Mouse (Mus musculus) myocyte (in vitro differentiated cells): ENCODE measurements around the gene Prelid1. TPM values are rescaled to one million over a fixed set of nuclear protein-coding genes. Genes with fewer than 3 reads are reported as not detected.

Source experiments
- H3K27me3 ChIP-seq: one replicate; pipeline ENCODE4 v1.6.1; 2011; ENCODE audit not compliant: control insufficient read depth, insufficient read depth, insufficient read length
- H3K36me3 ChIP-seq: one replicate; pipeline ENCODE4 v1.6.1; 2011; ENCODE audit not compliant: control insufficient read depth, insufficient read depth
- H3K4me2 ChIP-seq: one replicate; pipeline ENCODE4 v1.6.1; 2011; ENCODE audit warnings: low read depth, control low read depth
- H3K4me3 ChIP-seq: one replicate; pipeline ENCODE4 v1.5.1; 2011; ENCODE audit warnings: mild to moderate bottlenecking, control low read depth, moderate library complexity
- H3K79me2 ChIP-seq: one replicate; pipeline ENCODE4 v1.6.1; 2011; ENCODE audit not compliant: control insufficient read depth, insufficient read depth
- H3ac ChIP-seq: one replicate; pipeline ENCODE4 v1.6.1; 2011; ENCODE audit not compliant: control insufficient read depth, insufficient read length
- CEBPB ChIP-seq: IDR thresholded peaks from 2 replicates; pipeline ENCODE4 v1.6.1; 2011; ENCODE audit warnings: mild to moderate bottlenecking, moderate library complexity; ENCODE audit not compliant: poor library complexity, insufficient read depth, severe bottlenecking
- E2F4 ChIP-seq: IDR thresholded peaks from one replicate; pipeline ENCODE4 v1.6.1; 2011; ENCODE audit warnings: mild to moderate bottlenecking, control low read depth, moderate library complexity; ENCODE audit not compliant: insufficient read depth
- MAX ChIP-seq: IDR thresholded peaks from one replicate; pipeline ENCODE4 v1.6.1; 2011; ENCODE audit warnings: low read depth, mild to moderate bottlenecking, control low read depth
- MYOD1 ChIP-seq, 3 experiments: IDR thresholded peaks; one replicate each; pipeline ENCODE4 v1.6.1; 2011; ENCODE audit warnings: control low read depth in 2 of 3, low read depth in 2 of 3, mild to moderate bottlenecking in 2 of 3, moderate library complexity in 1 of 3; ENCODE audit not compliant: insufficient read length in 2 of 3, control insufficient read depth in 1 of 3
- MYOG ChIP-seq, 3 experiments: IDR thresholded peaks; one replicate each; pipeline ENCODE4 v1.6.1; 2011; ENCODE audit warnings: control low read depth in 2 of 3, low read depth in 2 of 3, mild to moderate bottlenecking in 2 of 3; ENCODE audit not compliant: insufficient read length in 2 of 3, control insufficient read depth in 1 of 3, insufficient read depth in 1 of 3
- POLR2A ChIP-seq: IDR thresholded peaks from one replicate; pipeline ENCODE4 v1.6.1; 2011; ENCODE audit warnings: low read depth, mild to moderate bottlenecking, control low read depth, moderate library complexity; ENCODE audit not compliant: insufficient read length
- POLR2AphosphoS2 ChIP-seq: IDR thresholded peaks from one replicate; pipeline ENCODE4 v1.6.1; 2011; ENCODE audit warnings: low read depth, control low read depth; ENCODE audit not compliant: insufficient read length
- REST ChIP-seq: IDR thresholded peaks from one replicate; pipeline ENCODE4 v1.6.1; 2011; ENCODE audit warnings: mild to moderate bottlenecking, control low read depth, moderate library complexity; ENCODE audit not compliant: insufficient read depth, insufficient read length
- SRF ChIP-seq: IDR thresholded peaks from one replicate; pipeline ENCODE4 v1.6.1; 2011; ENCODE audit warnings: low read depth; ENCODE audit not compliant: control insufficient read depth, insufficient read length
- TCF12 ChIP-seq: IDR thresholded peaks from one replicate; pipeline ENCODE4 v1.6.1; 2011; ENCODE audit warnings: mild to moderate bottlenecking, control low read depth; ENCODE audit not compliant: poor library complexity, insufficient read depth, severe bottlenecking
- TCF3 ChIP-seq: IDR thresholded peaks from one replicate; pipeline ENCODE4 v1.6.1; 2011; ENCODE audit warnings: low read depth, control low read depth; ENCODE audit not compliant: insufficient read length
- USF1 ChIP-seq: IDR thresholded peaks from one replicate; pipeline ENCODE4 v1.6.1; 2011; ENCODE audit warnings: low read depth, mild to moderate bottlenecking, control low read depth, moderate library complexity
- polyA plus RNA-seq: library from polyadenylated mRNA; unstranded; fragments of >200 nt; fragmentation: generic; extraction: Trizol; gene quantifications from one replicate; pipeline ENCODE4 v1.2.1, GENCODE M21; 2012; ENCODE audit warnings: missing spikeins

Prelid1 gene
- polyA plus RNA-seq, 1 experiment: 365 TPM

DNA sequence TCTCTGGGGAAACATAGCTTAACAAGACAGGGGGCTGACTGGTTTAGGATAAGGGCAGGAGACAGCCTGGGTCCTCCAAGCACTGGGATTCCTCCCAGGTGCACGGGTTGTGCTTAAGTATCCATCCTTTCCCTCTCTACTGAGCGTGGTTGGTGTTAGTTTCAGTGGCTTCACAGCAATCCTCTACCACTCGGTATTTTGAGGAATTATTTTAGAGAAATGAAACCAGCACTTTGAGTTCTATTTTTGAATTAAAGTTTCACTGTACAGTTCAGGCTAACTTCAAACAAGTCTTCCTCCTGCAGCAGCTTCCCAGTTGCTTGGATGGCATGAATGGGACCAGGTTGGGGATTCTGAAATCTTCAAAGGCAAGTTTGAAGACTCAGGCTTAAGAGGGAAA lies 1.9 kb upstream of the Prelid1 start:
- Histone ChIP-seq H3K79me2 (peaks cover 36% of the 10 kb centered on the region), H3ac (no peak overlapping the region), H3K36me3 (peaks cover 31% of the 10 kb centered on the region), H3K27me3 (no peaks in the 10 kb centered on the region), H3K4me2 (no peak overlapping the region), H3K4me3 (no peak overlapping the region)
- TF ChIP-seq REST: no peak
- no peak for TF ChIP-seq MAX
- no peak for TF ChIP-seq E2F4

GRCm38 (mm10) chr13:55321434-55322129 lies 1.3 kb downstream of the Prelid1 start, which contains the start of gene Rab24:
Gene Rab24, minus strand, starts transcription at chr13:55321946.
- peaks cover 44% of the 10 kb centered on the region for H3K79me2 ChIP-seq
- peak; percentile 89 for TF ChIP-seq POLR2AphosphoS2
- peak in 1 of 3 experiments; percentile 9 for TF ChIP-seq MYOD1 (IDR thresholded peaks at IDR 0.05; ENCODE audit: control insufficient read depth in 1 of 3, insufficient read length in 2 of 3, low read depth in 2 of 3)
- TF ChIP-seq POLR2A: peak; percentile 96
- TF ChIP-seq USF1: peak; percentile 96
- TF ChIP-seq E2F4: no peak
- peaks cover 8% of the 10 kb centered on the region for H3K36me3 ChIP-seq
- peak within 1 kb of the TSS; percentile 86 for H3ac ChIP-seq
- H3K4me3 ChIP-seq: peak within 1 kb of the TSS; percentile 91
- peak within 1 kb of the TSS; percentile 91 for H3K4me2 ChIP-seq
- H3K27me3 ChIP-seq: no peaks in the 10 kb centered on the region

GRCm38 (mm10) chr13:55322130-55322825 lies 2.0 kb downstream of the Prelid1 start:
- no peak for TF ChIP-seq MAX
- TF ChIP-seq TCF12: no peak
- TF ChIP-seq REST: no peak
- TF ChIP-seq POLR2AphosphoS2: no peak
- TF ChIP-seq CEBPB: no peak
- TF ChIP-seq USF1: no peak
- TF ChIP-seq SRF: no peak
- TF ChIP-seq TCF3: no peak
- TF ChIP-seq POLR2A: no peak
- TF ChIP-seq MYOD1 (IDR thresholded peaks at IDR 0.05; ENCODE audit: control insufficient read depth in 1 of 3, insufficient read length in 2 of 3, low read depth in 2 of 3): no peak
- TF ChIP-seq MYOG (IDR thresholded peaks at IDR 0.05; ENCODE audit: control insufficient read depth in 1 of 3, insufficient read depth in 1 of 3, insufficient read length in 2 of 3, low read depth in 2 of 3): no peak
- no peak for TF ChIP-seq E2F4
- Histone ChIP-seq H3K79me2 (peaks cover 44% of the 10 kb centered on the region), H3K36me3 (peaks cover 8% of the 10 kb centered on the region), H3K4me2 (peak overlapping the region; percentile 91), H3K4me3 (peak overlapping the region; percentile 91), H3ac (peak overlapping the region; percentile 86), H3K27me3 (no peaks in the 10 kb centered on the region)

GRCm38 (mm10) chr13:55325596-55325995 lies 5.3 kb downstream of the Prelid1 start:
- H3K79me2 ChIP-seq: peaks cover 46% of the 10 kb centered on the region
- peaks cover 3% of the 10 kb centered on the region for H3K36me3 ChIP-seq
- no peak overlapping the region for H3K4me2 ChIP-seq
- no peak overlapping the region for H3ac ChIP-seq
- no peak overlapping the region for H3K4me3 ChIP-seq
- H3K27me3 ChIP-seq: no peaks in the 10 kb centered on the region
- TF ChIP-seq POLR2AphosphoS2 (peak; percentile 51), CEBPB (no peak), POLR2A (peak; percentile 12)

- TF ChIP-seq REST: no peak
- no peak for TF ChIP-seq TCF3
- no peak for TF ChIP-seq MYOD1 (IDR thresholded peaks at IDR 0.05; ENCODE audit: control insufficient read depth in 1 of 3, insufficient read length in 2 of 3, low read depth in 2 of 3)
- no peak for TF ChIP-seq CEBPB
- no peak for TF ChIP-seq MAX
- TF ChIP-seq POLR2AphosphoS2: peak; percentile 74
- TF ChIP-seq USF1: no peak
- TF ChIP-seq TCF12: no peak
- Histone ChIP-seq H3K4me3 (no peak overlapping the region), H3K4me2 (peak overlapping the region; percentile 29), H3K36me3 (peaks cover 3% of the 10 kb centered on the region), H3K79me2 (peaks cover 31% of the 10 kb centered on the region), H3K27me3 (no peaks in the 10 kb centered on the region), H3ac (no peak overlapping the region)
Measured at GRCm38 (mm10) chr13:55327169-55327568, 6.9 kb downstream of the Prelid1 start.
